In genomic region chr15:85458631-85459082, GRCm38 (mm10) we compare ENCODE assay signal across 18 mouse cellular contexts. TPM values are rescaled to one million over a fixed set of nuclear protein-coding genes. Genes with fewer than 3 reads are reported as not detected.
DNase-seq lines count a peak whose midpoint lies in the region; ATAC-seq and TF ChIP-seq lines count a peak whose summit lies in the region.
"Had no signal": no experiment of that assay in that cellular context is flagged by ENCODE, and none has a peak within 500 bp of the region (broad histone marks: within the 10 kb centered on the region; RNA-seq: fewer than 3 reads in every experiment).

No protein-coding gene starts in this region.

- no peak for TF ChIP-seq CTCF in lung, adult 2 months (IDR thresholded peaks at IDR 0.05; ENCODE audit: insufficient read depth, low read length)
- no peak for TF ChIP-seq CTCF in hindbrain, postnatal 0 days (IDR thresholded peaks at IDR 0.05; ENCODE audit: low read depth)

- DNase-seq in lung, adult 2 months, result no peak
- peak; percentile 55 for DNase-seq in hindbrain, postnatal 0 days (ENCODE audit: low spot score)
- DNase-seq in gastrocnemius, postnatal 10 days, result no peak
- DNase-seq in adrenal gland, adult 18-20 months (ENCODE audit: low spot score in 2 of 2), result no peak
- no peak for DNase-seq in cerebellum, postnatal 4 days (ENCODE audit: low spot score in 2 of 2)
- DNase-seq: adrenal gland, postnatal 10 days; cerebellum, adult 8-10 months; heart, adult 11 months; heart, postnatal 14 days; kidney, postnatal 10 days; thymus, postnatal 25 days had no signal

- H3K36me3 ChIP-seq in lung, embryonic 15.5 days, result peaks cover 16% of the 10 kb centered on the region; the same call in 1 of the 2 replicates
- H3K36me3 ChIP-seq in forebrain, embryonic 12.5 days (replicated peaks), result peaks cover 10% of the 10 kb centered on the region
- H3K36me3 ChIP-seq in hindbrain, postnatal 0 days (ENCODE audit: insufficient read depth, low read length), result peaks cover 4% of the 10 kb centered on the region; the same call in 1 of the 2 replicates
- H3K36me3 ChIP-seq in neural tube, embryonic 13.5 days, result peaks cover 19% of the 10 kb centered on the region

- no peaks in the 10 kb centered on the region for H3K27me3 ChIP-seq in lung, embryonic 15.5 days
- H3K27me3 ChIP-seq in forebrain, embryonic 12.5 days, result 0 out of 2 replicates have a peak, but pooled peaks cover 4% of the 10 kb centered on the region
- no peaks in the 10 kb centered on the region for H3K27me3 ChIP-seq in hindbrain, postnatal 0 days (ENCODE audit: insufficient read depth, low read length)
- no peaks in the 10 kb centered on the region for H3K27me3 ChIP-seq in neural tube, embryonic 13.5 days

- no peak overlapping the region; the same call in 1 of the 2 replicates for H3K4me2 ChIP-seq in lung, embryonic 15.5 days
- peak overlapping the region; percentile 18 for H3K4me2 ChIP-seq in forebrain, embryonic 12.5 days
- H3K4me2 ChIP-seq in hindbrain, postnatal 0 days (ENCODE audit: low read depth, low read length), result no peak overlapping the region
- H3K4me2 ChIP-seq in neural tube, embryonic 13.5 days, result no peak overlapping the region
- H3K4me2 ChIP-seq: liver, embryonic 11.5 days had no signal

- ATAC-seq in lung, embryonic 15.5 days (ENCODE audit: borderline replicate concordance, extremely low read depth, low FRiP score, low TSS enrichment), result peak; percentile 78
- peak; percentile 66 for ATAC-seq in forebrain, embryonic 12.5 days (ENCODE audit: low FRiP score)
- ATAC-seq in hindbrain, postnatal 0 days, result peak; percentile 19; the same call in 1 of the 2 replicates
- ATAC-seq in neural tube, embryonic 13.5 days (ENCODE audit: low read depth), result no peak
- ATAC-seq: CD4-positive, CD25-positive, alpha-beta regulatory T cell, adult 4 months had no signal

- 50% methylated on average over 4 of the region's 4 CpGs for WGBS in lung, embryonic 15.5 days
- 62% methylated on average over 4 of the region's 4 CpGs for WGBS in lung, adult 2 months
- 5% methylated on average over 4 of the region's 4 CpGs for whole genome bisulfite sequencing in forebrain, embryonic 12.5 days
- 10% methylated on average over 4 of the region's 4 CpGs for WGBS in hindbrain, postnatal 0 days
- 9% methylated on average over 4 of the region's 4 CpGs for WGBS in neural tube, embryonic 13.5 days

- no peak overlapping the region for H3K9ac ChIP-seq in lung, embryonic 15.5 days
- H3K9ac ChIP-seq in forebrain, embryonic 12.5 days, result peak overlapping the region; percentile 34; the same call in 1 of the 2 replicates
- H3K9ac ChIP-seq in hindbrain, postnatal 0 days (replicated peaks; ENCODE audit: low read length), result no peak overlapping the region
- H3K9ac ChIP-seq in neural tube, embryonic 13.5 days, result no peak overlapping the region

- H3K4me1 ChIP-seq in lung, embryonic 15.5 days, result peaks cover 44% of the 10 kb centered on the region
- peaks cover 4% of the 10 kb centered on the region; the same call in 1 of the 2 replicates for H3K4me1 ChIP-seq in lung, adult 2 months (ENCODE audit: control insufficient read depth, insufficient read depth, low read length)
- peaks cover 96% of the 10 kb centered on the region for H3K4me1 ChIP-seq in forebrain, embryonic 12.5 days
- H3K4me1 ChIP-seq in hindbrain, postnatal 0 days (ENCODE audit: insufficient read depth, low read length), result peaks cover 35% of the 10 kb centered on the region
- peaks cover 91% of the 10 kb centered on the region for H3K4me1 ChIP-seq in neural tube, embryonic 13.5 days (replicated peaks)

- TF ChIP-seq POLR2A in lung, adult 2 months (IDR thresholded peaks at IDR 0.05; ENCODE audit: borderline replicate concordance, extremely low read depth, low read depth, low read length), result no peak

- H3K4me3 ChIP-seq in lung, embryonic 15.5 days, result no peak overlapping the region
- H3K4me3 ChIP-seq in lung, adult 2 months (replicated peaks; ENCODE audit: extremely low read depth, low read depth, low read length), result no peak overlapping the region
- H3K4me3 ChIP-seq in forebrain, embryonic 12.5 days (replicated peaks), result no peak overlapping the region
- H3K4me3 ChIP-seq in hindbrain, postnatal 0 days (ENCODE audit: low read length), result no peak overlapping the region
- H3K4me3 ChIP-seq in neural tube, embryonic 13.5 days, result no peak overlapping the region
- H3K4me3 ChIP-seq: erythroblast, embryonic 14.5 days had no signal

- peak overlapping the region; percentile 85 for H3K27ac ChIP-seq in lung, embryonic 15.5 days
- peak overlapping the region; percentile 93 for H3K27ac ChIP-seq in forebrain, embryonic 12.5 days
- peak overlapping the region; percentile 69 for H3K27ac ChIP-seq in hindbrain, postnatal 0 days
- peak overlapping the region; percentile 89 for H3K27ac ChIP-seq in neural tube, embryonic 13.5 days (replicated peaks)

- no peaks in the 10 kb centered on the region for H3K9me3 ChIP-seq in lung, embryonic 15.5 days
- H3K9me3 ChIP-seq in forebrain, embryonic 12.5 days, result no peaks in the 10 kb centered on the region
- no peaks in the 10 kb centered on the region for H3K9me3 ChIP-seq in hindbrain, postnatal 0 days (ENCODE audit: low read length)
- H3K9me3 ChIP-seq in neural tube, embryonic 13.5 days, result no peaks in the 10 kb centered on the region

RNA-seq across cellular contexts. Expression of gene 7530416G11Rik, which starts 44.4 kb away (rescaled TPM):
- not detected in 2 replicates for polyA plus RNA-seq in lung, embryonic 15.5 days (2015; fragmentation: Nextera tagmentation; extraction: Ambion mirVana)
- not detected in 2 replicates for polyA plus RNA-seq in lung, adult 2 months (2012; rRNA removed)
- not detected in 2 replicates for polyA plus RNA-seq in forebrain, embryonic 12.5 days (2016; fragmentation: Nextera tagmentation; extraction: Ambion mirVana)
- not detected in 2 replicates for total RNA-seq in hindbrain, postnatal 0 days (2014; rRNA removed)
- not detected in 2 replicates for polyA plus RNA-seq in hindbrain, postnatal 0 days (2015; fragmentation: Nextera tagmentation; extraction: Ambion mirVana)
- not detected in 2 replicates for polyA plus RNA-seq in neural tube, embryonic 13.5 days (2015; fragmentation: Nextera tagmentation; extraction: Ambion mirVana)
- not detected for total RNA-seq in gastrocnemius, postnatal 10 days (2021)
- total RNA-seq in adrenal gland, adult 18-20 months (2021), result not detected
- total RNA-seq: adrenal gland, postnatal 10 days; heart, postnatal 14 days; left cerebral cortex, adult 8-10 months had no signal
- polyA plus RNA-seq: CD4-positive, CD25-positive, alpha-beta regulatory T cell, adult 4 months; erythroblast, embryonic 14.5 days; liver, embryonic 11.5 days had no signal
